Mouse (Mus musculus) lung, postnatal 10 days (tissue): ENCODE data around the gene Arntl2.
"Not testable (repeated sequence)": the region's sequence is repeated elsewhere in the genome, so short reads cannot be mapped to it uniquely, and the experiment has no call there.

Experiments
- DNase-seq: peaks from one replicate; pipeline ENCODE4 v3.0.0; 2021

Arntl2 gene

DNA sequence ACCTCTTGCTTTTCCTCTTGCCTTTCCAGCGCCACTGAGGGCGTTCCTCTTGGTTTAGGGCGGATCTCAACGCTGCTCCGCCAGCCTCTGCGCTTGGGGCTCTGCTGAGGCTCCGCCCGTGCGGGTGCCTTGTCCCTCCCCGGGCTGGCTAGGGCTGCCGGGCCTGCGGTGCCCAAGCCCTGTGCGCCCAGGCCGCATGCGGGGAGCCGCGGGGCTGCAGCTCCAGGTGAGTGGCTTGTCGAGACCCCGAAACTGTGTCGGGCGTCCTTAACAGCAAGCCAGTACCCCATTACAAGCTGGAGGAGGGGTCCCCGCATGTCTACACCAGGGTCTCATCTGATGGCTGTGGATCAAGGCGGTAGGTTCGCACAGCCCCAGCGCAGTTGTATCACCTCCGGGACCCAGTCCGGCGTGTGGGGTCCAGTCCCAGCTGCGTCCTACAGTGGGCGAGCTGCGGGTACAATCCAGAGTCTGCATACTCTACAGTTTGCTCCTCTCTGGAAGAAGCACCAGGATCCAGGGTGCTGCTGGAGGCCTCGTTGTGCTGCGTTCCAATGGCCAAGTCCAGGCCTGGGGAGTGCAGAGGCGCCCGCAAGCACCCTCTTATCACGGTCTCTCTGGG, at the start of gene Arntl2:
Arntl2 (plus strand) TSS at position 132 of the 622 bp plus-strand sequence.
- peak; percentile 83 for DNase-seq

- no peak for DNase-seq
Measured at GRCm38 (mm10) chr6:146746577-146746976, 49.3 kb upstream of the Arntl2 start.

DNA sequence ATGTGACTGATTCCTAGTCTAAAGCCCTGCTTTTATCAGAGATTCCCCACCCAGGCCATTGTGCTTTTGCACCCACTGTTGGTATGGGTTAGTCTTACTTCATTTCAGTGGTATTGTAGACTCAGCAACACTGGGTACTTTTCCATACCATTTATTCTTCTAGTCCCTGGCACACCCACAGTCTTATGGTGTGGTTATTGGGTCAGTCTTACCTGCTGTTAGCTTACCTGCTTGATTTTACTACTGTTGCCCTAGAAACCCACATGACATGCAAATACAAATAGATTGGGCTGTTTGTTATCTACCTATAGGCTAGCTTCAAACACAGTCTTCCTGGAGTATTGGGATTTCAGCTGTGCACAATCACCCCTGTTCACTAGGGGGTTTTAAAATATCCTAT, 48.8 kb upstream of the Arntl2 start:
- no peak for DNase-seq

DNA sequence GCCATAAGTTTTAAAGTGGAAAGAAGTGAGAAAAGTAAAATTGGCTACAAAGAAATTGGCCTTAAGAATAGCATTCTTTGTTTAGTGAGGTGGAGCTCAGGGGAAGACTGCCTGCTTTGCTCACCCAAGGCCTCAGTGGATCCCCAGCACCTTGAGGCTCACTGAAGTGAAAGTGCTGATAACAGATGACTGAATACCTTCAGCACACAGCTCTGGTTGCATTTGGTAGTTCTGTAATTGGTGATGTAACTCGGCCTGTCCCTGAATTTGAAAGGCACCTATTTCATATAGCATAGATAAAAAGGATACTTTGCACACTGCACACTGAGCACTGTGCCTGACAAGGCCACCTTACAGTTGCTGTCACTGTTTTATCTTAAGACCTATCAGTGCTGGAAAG, 47.6 kb upstream of the Arntl2 start:
- DNase-seq: no peak

GRCm38 (mm10) chr6:146751671-146752070, 44.2 kb upstream of the Arntl2 start:
- DNase-seq: peak; percentile 43

GRCm38 (mm10) chr6:146752178-146752577, 43.7 kb upstream of the Arntl2 start:
- no peak for DNase-seq

GRCm38 (mm10) chr6:146752612-146753011, 43.2 kb upstream of the Arntl2 start:
- no peak for DNase-seq

GRCm38 (mm10) chr6:146753560-146754160, 42.2 kb upstream of the Arntl2 start:
- no peak for DNase-seq

DNA sequence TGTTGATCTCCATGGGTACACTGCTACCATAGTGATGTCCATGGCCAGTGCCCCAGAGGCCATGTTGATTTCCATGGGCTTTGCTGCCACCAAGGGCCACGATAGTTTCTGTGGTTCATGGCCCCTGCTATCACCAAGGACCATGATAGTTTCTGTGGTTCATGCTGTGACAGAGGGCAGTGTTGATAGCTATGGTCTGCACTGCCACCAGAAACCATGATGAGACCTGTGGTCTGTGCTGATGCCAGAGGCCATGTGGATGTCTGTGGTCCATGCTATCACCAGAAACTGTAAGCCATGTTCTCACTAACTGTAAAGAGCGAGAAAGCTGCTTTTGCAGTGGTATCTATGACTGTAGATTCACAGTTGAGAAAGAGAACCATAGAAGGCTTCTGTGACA, 40.7 kb upstream of the Arntl2 start:
- no peak for DNase-seq

- DNase-seq: no peak
Measured at GRCm38 (mm10) chr6:146755679-146756078, 40.2 kb upstream of the Arntl2 start.

- DNase-seq: no peak
Measured at GRCm38 (mm10) chr6:146759027-146759426, 36.8 kb upstream of the Arntl2 start.

GRCm38 (mm10) chr6:146760022-146760421, 35.8 kb upstream of the Arntl2 start:
- no peak for DNase-seq

- DNase-seq: no peak
Measured at GRCm38 (mm10) chr6:146760736-146761135, 35.1 kb upstream of the Arntl2 start.

DNA sequence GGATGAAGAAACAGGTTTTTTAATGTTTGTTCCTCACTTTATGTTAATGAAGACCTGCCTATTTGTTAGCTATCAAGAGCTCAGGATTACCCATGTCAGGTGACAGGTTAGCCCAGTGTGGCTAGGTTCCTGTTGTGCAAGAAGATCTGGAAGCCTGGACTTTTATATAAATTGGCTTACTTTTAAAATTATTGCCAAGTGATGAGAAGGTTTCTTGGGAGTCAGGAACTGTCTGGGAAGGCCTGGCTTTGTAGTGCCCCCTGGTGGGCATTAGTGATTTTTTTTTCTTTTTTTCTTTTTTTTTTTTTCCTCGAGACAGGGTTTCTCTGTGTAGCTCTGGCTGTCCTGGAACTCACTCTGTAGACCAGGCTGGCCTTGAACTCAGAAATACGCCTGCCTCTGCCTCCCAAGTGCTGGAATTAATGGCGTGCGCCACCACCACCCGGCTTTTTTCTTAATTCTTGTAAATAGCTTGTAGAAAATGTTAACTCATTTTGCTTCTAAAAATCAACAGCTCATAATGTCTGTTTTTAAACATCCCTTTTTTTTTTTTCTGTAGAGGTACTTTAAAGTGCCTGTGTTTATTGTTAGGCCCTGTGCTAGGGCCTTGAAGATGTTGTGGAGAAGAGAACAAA, 33.5 kb upstream of the Arntl2 start:
- peak; percentile 36 for DNase-seq

GRCm38 (mm10) chr6:146764593-146764992, 31.3 kb upstream of the Arntl2 start:
- no peak for DNase-seq

GRCm38 (mm10) chr6:146765270-146765669, 30.6 kb upstream of the Arntl2 start:
- DNase-seq: no peak

DNA sequence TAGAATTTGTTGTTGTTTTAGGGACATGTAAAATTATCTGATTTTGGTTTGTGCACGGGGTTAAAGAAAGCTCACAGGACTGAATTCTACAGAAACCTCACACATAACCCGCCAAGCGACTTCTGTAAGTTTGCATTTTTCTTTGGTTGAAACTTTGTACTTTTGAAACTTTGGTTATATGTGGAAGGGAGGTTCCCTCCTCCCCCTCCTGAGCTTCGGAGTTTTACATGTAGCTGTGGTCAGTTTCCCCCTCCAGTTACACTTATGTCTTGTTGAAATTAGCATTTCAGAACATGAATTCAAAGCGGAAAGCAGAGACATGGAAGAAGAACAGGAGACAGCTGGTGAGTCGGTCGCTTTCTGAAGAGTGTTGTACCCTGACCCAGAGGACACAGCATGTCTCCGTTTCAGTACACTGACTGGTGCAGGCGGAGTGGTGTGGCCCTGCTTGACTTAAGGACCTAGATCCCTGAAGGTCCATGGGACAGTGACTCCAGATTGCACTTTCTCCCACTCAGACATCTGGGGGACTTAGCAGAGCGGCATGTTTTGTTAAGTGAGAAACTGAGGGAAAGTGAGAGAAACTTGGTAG, 26.9 kb upstream of the Arntl2 start:
- no peak for DNase-seq

DNA sequence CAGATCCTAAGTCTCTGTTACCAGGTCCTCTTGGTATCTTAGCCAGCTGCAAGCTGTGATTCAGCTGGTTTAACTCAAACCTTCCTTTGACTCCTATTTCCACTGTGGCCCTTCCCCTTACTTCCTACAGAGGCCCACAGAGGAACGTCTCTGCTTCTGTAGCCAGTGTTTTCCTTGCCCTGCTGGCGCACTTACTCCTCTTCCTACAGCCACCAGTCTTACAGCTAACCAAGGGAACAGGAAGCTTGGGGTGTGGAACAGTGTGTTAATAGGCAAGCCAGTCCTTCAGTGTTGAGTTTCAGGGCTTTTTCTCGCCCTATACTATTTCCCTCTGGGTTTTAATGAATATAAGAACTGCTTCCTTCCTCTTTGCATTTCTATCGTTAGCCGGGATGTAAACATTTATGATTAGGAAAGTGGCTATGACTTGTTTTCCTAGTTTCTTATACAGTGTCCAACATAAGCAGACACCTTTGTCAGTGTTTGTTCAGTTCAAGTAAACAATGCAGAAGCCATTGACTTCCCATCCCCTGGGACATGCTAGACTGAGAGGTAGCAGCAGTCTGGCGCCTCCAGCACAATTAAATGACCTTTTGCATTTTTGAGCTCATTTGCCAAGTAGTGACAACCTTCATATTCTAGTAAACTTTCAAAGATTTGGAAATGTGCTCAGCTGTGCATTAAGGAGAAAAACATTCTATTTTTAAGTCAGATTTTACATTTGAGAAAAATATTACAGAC, 25.7 kb upstream of the Arntl2 start:
- no peak for DNase-seq

DNA sequence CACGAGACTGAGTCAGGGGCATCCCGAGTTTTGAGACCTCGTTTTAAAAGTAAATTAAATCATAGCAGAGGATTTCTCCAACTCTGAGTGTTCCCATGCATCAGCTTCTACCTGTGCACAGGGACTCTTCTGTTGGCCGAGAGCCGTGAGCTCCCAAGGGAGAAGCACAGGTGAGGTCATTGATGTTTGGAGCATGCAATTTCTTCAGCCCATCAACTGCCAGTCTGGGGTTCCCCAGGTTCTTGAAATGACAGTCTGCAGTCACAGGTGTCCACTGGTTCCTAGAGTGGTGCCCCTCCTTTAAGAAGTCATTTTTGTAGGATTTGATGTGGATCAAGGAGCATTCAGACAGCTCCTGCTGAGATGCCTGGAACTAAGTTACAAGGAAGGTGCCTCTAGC, 25.0 kb upstream of the Arntl2 start:
- no peak for DNase-seq

DNA sequence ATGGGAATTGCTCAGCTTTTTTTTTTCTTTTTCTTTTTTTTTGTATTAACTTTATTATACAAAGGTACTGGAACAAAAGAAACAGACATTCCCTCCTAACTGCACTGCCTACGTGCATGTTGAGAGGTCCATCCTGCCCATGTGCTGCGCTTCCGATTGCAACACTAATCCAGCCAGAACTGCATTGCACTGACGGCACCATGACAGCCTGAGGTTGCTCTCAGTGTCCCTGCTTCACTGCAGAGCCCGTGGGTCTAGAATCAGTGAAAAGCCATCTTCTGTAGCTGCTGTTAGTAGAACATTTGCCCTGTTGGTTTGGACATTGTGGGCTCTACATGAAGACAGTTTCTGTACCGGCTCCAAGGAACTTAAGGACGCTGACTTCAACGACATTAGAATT, 20.0 kb upstream of the Arntl2 start:
- not testable (repeated sequence) for DNase-seq

GRCm38 (mm10) chr6:146776610-146777389, 19.1 kb upstream of the Arntl2 start:
- peak; percentile 68 for DNase-seq

- DNase-seq: no peak
Measured at GRCm38 (mm10) chr6:146778055-146778454, 17.8 kb upstream of the Arntl2 start.

DNA sequence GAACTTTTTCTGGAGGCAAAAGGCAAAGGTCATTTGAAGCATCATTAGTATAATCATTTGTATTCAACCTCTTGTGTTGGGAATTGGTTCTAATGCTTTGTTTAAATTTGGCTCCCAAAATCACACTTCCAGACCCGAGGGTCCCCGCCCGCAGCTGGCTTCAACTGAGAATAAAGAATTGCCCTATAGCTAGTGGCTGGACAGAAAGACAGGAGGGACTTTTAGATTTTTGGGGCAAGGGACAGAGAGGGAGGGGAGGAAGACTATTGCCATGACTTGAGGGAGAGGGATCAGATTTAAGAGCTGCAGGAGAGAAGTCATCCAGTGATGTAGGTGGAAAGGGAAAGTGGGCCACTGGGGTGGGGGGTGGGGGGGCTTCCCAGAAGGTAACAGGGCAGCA, 14.3 kb upstream of the Arntl2 start:
- DNase-seq: no peak
